Mouse (Mus musculus): Measurements from ENCODE around the gene Pvalb. TPM values are rescaled to one million over a fixed set of nuclear protein-coding genes. Genes with fewer than 3 reads are reported as not detected.
A peak's percentile ranks its signal among the peaks of the same experiment; 100 is the strongest.

Gene Pvalb
- polyA plus RNA-seq, 1 experiment from 2014 or later, result not detected

GRCm38 (mm10) chr15:78243774-78244173 is 37.6 kb upstream of the Pvalb start:
- Histone ChIP-seq H3K27me3 (replicated peaks; ENCODE audit: insufficient read depth, low read length) (no peaks in the 10 kb centered on the region), H3K4me3 (ENCODE audit: low read depth, low read length) (no peak overlapping the region), H3K4me2 (replicated peaks; ENCODE audit: low read depth, low read length) (no peak overlapping the region), H3K4me1 (ENCODE audit: insufficient read depth, low read depth, low read length) (no peaks in the 10 kb centered on the region), H3K27ac (ENCODE audit: low read length) (no peak overlapping the region), H3K36me3 (ENCODE audit: insufficient read depth, low read length) (no peaks in the 10 kb centered on the region), H3K9me3 (ENCODE audit: low read length) (no peaks in the 10 kb centered on the region), H3K9ac (replicated peaks; ENCODE audit: low read depth) (0 out of 2 replicates have a peak overlapping the region, but pooled peaks have one; percentile 12)
- 55% methylated on average over 6 of the region's 6 CpGs for WGBS
- ATAC-seq, result no peak
- TF ChIP-seq CTCF (IDR thresholded peaks at IDR 0.05) (no peak), EP300 (IDR thresholded peaks at IDR 0.05) (no peak)
- DNase-seq (ENCODE audit: low spot score), result no peak

GRCm38 (mm10) chr15:78243061-78243460 is 36.9 kb upstream of the Pvalb start:
- whole genome bisulfite sequencing, result 62% methylated on average over 8 of the region's 8 CpGs
- no peaks in the 10 kb centered on the region for H3K9me3 ChIP-seq (ENCODE audit: low read length)
- DNase-seq (ENCODE audit: low spot score) (no peak), ATAC-seq (no peak)
- no peak for TF ChIP-seq EP300 (IDR thresholded peaks at IDR 0.05)
- TF ChIP-seq CTCF (IDR thresholded peaks at IDR 0.05), result no peak
- H3K9ac ChIP-seq (replicated peaks; ENCODE audit: low read depth), result no peak overlapping the region
- no peaks in the 10 kb centered on the region for H3K4me1 ChIP-seq (ENCODE audit: insufficient read depth, low read depth, low read length)
- H3K4me2 ChIP-seq (replicated peaks; ENCODE audit: low read depth, low read length), result no peak overlapping the region
- no peaks in the 10 kb centered on the region for H3K27me3 ChIP-seq (replicated peaks; ENCODE audit: insufficient read depth, low read length)
- H3K27ac ChIP-seq (ENCODE audit: low read length), result no peak overlapping the region
- H3K36me3 ChIP-seq (ENCODE audit: insufficient read depth, low read length), result no peaks in the 10 kb centered on the region
- no peak overlapping the region for H3K4me3 ChIP-seq (ENCODE audit: low read depth, low read length)

GRCm38 (mm10) chr15:78241335-78241734 is 35.1 kb upstream of the Pvalb start:
- ATAC-seq, result no peak
- Histone ChIP-seq H3K4me1 (ENCODE audit: insufficient read depth, low read depth, low read length) (no peaks in the 10 kb centered on the region), H3K9ac (replicated peaks; ENCODE audit: low read depth) (no peak overlapping the region), H3K9me3 (ENCODE audit: low read length) (no peaks in the 10 kb centered on the region), H3K27me3 (replicated peaks; ENCODE audit: insufficient read depth, low read length) (no peaks in the 10 kb centered on the region), H3K4me2 (replicated peaks; ENCODE audit: low read depth, low read length) (no peak overlapping the region), H3K36me3 (ENCODE audit: insufficient read depth, low read length) (no peaks in the 10 kb centered on the region), H3K4me3 (ENCODE audit: low read depth, low read length) (no peak overlapping the region), H3K27ac (ENCODE audit: low read length) (no peak overlapping the region)
- TF ChIP-seq CTCF (IDR thresholded peaks at IDR 0.05) (no peak), EP300 (IDR thresholded peaks at IDR 0.05) (no peak)
- 40% methylated on average over 11 of the region's 11 CpGs for WGBS
- no peak for DNase-seq (ENCODE audit: low spot score)

GRCm38 (mm10) chr15:78239956-78240617 is 33.9 kb upstream of the Pvalb start:
- H3K4me2 ChIP-seq (replicated peaks; ENCODE audit: low read depth, low read length), result no peak overlapping the region
- H3K9me3 ChIP-seq (ENCODE audit: low read length), result no peaks in the 10 kb centered on the region
- H3K4me3 ChIP-seq (ENCODE audit: low read depth, low read length), result no peak overlapping the region
- TF ChIP-seq CTCF (IDR thresholded peaks at IDR 0.05) (no peak), EP300 (IDR thresholded peaks at IDR 0.05) (no peak)
- H3K27me3 ChIP-seq (replicated peaks; ENCODE audit: insufficient read depth, low read length), result no peaks in the 10 kb centered on the region
- H3K9ac ChIP-seq (replicated peaks; ENCODE audit: low read depth), result no peak overlapping the region
- H3K4me1 ChIP-seq (ENCODE audit: insufficient read depth, low read depth, low read length), result no peaks in the 10 kb centered on the region
- DNase-seq (ENCODE audit: low spot score) (no peak), ATAC-seq (no peak)
- H3K27ac ChIP-seq (ENCODE audit: low read length), result no peak overlapping the region
- WGBS, result 60% methylated on average over 14 of the region's 14 CpGs
- H3K36me3 ChIP-seq (ENCODE audit: insufficient read depth, low read length), result no peaks in the 10 kb centered on the region

GRCm38 (mm10) chr15:78239453-78239852 is 33.3 kb upstream of the Pvalb start:
- ATAC-seq, result no peak
- WGBS, result 18% methylated on average over 10 of the region's 10 CpGs

GRCm38 (mm10) chr15:78234823-78235509 is 28.8 kb upstream of the Pvalb start:
- H3K9me3 ChIP-seq (ENCODE audit: low read length), result no peaks in the 10 kb centered on the region
- no peaks in the 10 kb centered on the region for H3K27me3 ChIP-seq (replicated peaks; ENCODE audit: insufficient read depth, low read length)
- H3K36me3 ChIP-seq (ENCODE audit: insufficient read depth, low read length), result no peaks in the 10 kb centered on the region
- H3K4me1 ChIP-seq (ENCODE audit: insufficient read depth, low read depth, low read length), result no peaks in the 10 kb centered on the region
- TF ChIP-seq CTCF (IDR thresholded peaks at IDR 0.05) (no peak), EP300 (IDR thresholded peaks at IDR 0.05) (no peak)
- H3K27ac ChIP-seq (ENCODE audit: low read length), result no peak overlapping the region
- WGBS, result 74% methylated on average over 5 of the region's 5 CpGs
- no peak overlapping the region for H3K4me2 ChIP-seq (replicated peaks; ENCODE audit: low read depth, low read length)
- no peak overlapping the region for H3K4me3 ChIP-seq (ENCODE audit: low read depth, low read length)
- ATAC-seq (no peak), DNase-seq (ENCODE audit: low spot score) (no peak)
- H3K9ac ChIP-seq (replicated peaks; ENCODE audit: low read depth), result no peak overlapping the region

More at GRCm38 (mm10) chr15:78239453-78239852, 33.3 kb upstream of the Pvalb start:
- no peak for TF ChIP-seq EP300 (IDR thresholded peaks at IDR 0.05)
- TF ChIP-seq CTCF (IDR thresholded peaks at IDR 0.05), result peak; percentile 99
- peak; percentile 91 for DNase-seq (ENCODE audit: low spot score)
- no peak overlapping the region for H3K9ac ChIP-seq (replicated peaks; ENCODE audit: low read depth)
- H3K36me3 ChIP-seq (ENCODE audit: insufficient read depth, low read length), result no peaks in the 10 kb centered on the region
- H3K4me2 ChIP-seq (replicated peaks; ENCODE audit: low read depth, low read length), result no peak overlapping the region
- no peaks in the 10 kb centered on the region for H3K9me3 ChIP-seq (ENCODE audit: low read length)
- H3K27ac ChIP-seq (ENCODE audit: low read length), result no peak overlapping the region
- no peak overlapping the region for H3K4me3 ChIP-seq (ENCODE audit: low read depth, low read length)
- H3K4me1 ChIP-seq (ENCODE audit: insufficient read depth, low read depth, low read length), result no peaks in the 10 kb centered on the region
- no peaks in the 10 kb centered on the region for H3K27me3 ChIP-seq (replicated peaks; ENCODE audit: insufficient read depth, low read length)
